Comparison of ENCODE assay signal across 8 mouse cellular contexts in genomic region chr7:19363881-19364280, GRCm38 (mm10). TPM values are rescaled to one million over a fixed set of nuclear protein-coding genes. Genes with fewer than 3 reads are reported as not detected.
A peak's percentile ranks its signal among the peaks of the same experiment; 100 is the strongest.
DNase-seq lines count a peak whose midpoint lies in the region; ATAC-seq and TF ChIP-seq lines count a peak whose summit lies in the region.

No protein-coding gene starts in this region.

- WGBS in intestine, postnatal 0 days, result 4% methylated on average over 18 of the region's 18 CpGs
- WGBS in lung, adult 2 months, result 8% methylated on average over 18 of the region's 18 CpGs

- peak overlapping the region; percentile 35 for H3K4me2 ChIP-seq in intestine, postnatal 0 days (replicated peaks; ENCODE audit: low read depth)

- TF ChIP-seq POLR2A in brain, embryonic 14.5 days (IDR thresholded peaks at IDR 0.05; ENCODE audit: borderline replicate concordance, extremely low read depth, insufficient read depth, insufficient read length, poor library complexity, severe bottlenecking), result no peak
- no peak for TF ChIP-seq POLR2A in lung, adult 2 months (IDR thresholded peaks at IDR 0.05; ENCODE audit: borderline replicate concordance, extremely low read depth, low read depth, low read length)

- peak; percentile 66 for TF ChIP-seq CTCF in brain, embryonic 14.5 days (IDR thresholded peaks at IDR 0.05; ENCODE audit: borderline replicate concordance, extremely low read depth, insufficient read depth, insufficient read length)
- peak; percentile 98 for TF ChIP-seq CTCF in intestine, postnatal 0 days (IDR thresholded peaks at IDR 0.05; ENCODE audit: low read depth)
- peak; percentile 70 for TF ChIP-seq CTCF in lung, adult 2 months (IDR thresholded peaks at IDR 0.05; ENCODE audit: insufficient read depth, low read length)

- H3K9ac ChIP-seq in intestine, postnatal 0 days (ENCODE audit: low read depth, low read length), result no peak overlapping the region

- H3K27ac ChIP-seq in intestine, postnatal 0 days (ENCODE audit: low read depth, low read length), result no peak overlapping the region

- no peak overlapping the region for H3K4me3 ChIP-seq in intestine, postnatal 0 days (ENCODE audit: low read depth, low read length)
- H3K4me3 ChIP-seq in lung, adult 2 months (replicated peaks; ENCODE audit: extremely low read depth, low read depth, low read length), result no peak overlapping the region

- peak; percentile 50 for DNase-seq in right cerebral cortex, postnatal 25 days
- DNase-seq in right cerebral cortex, postnatal 4 days, result no peak
- DNase-seq in brain, embryonic 14.5 days (ENCODE audit: low read depth), result peak; percentile 42
- DNase-seq in gastrocnemius, adult 8-10 months (ENCODE audit: low spot score in 2 of 2), result peak; percentile 61 to 77
- DNase-seq in lung, adult 2 months, result peak; percentile 81
- DNase-seq in spleen, postnatal 14 days (ENCODE audit: low spot score in 2 of 2), result peak; percentile 56 to 68
- DNase-seq in layer of hippocampus, postnatal 14 days (ENCODE audit: low spot score in 2 of 2), result no peak

- no peaks in the 10 kb centered on the region for H3K36me3 ChIP-seq in intestine, postnatal 0 days (ENCODE audit: control insufficient read depth, insufficient read depth)

- H3K27me3 ChIP-seq in intestine, postnatal 0 days (replicated peaks; ENCODE audit: control insufficient read depth, insufficient read depth, low read length), result no peaks in the 10 kb centered on the region

- H3K9me3 ChIP-seq in intestine, postnatal 0 days (ENCODE audit: control insufficient read depth), result no peaks in the 10 kb centered on the region

- 0 out of 2 replicates have a peak, but pooled peaks cover 9% of the 10 kb centered on the region for H3K4me1 ChIP-seq in intestine, postnatal 0 days (replicated peaks; ENCODE audit: control insufficient read depth, insufficient read depth, low read length)
- H3K4me1 ChIP-seq in lung, adult 2 months (ENCODE audit: control insufficient read depth, insufficient read depth, low read length), result peaks cover 2% of the 10 kb centered on the region; the same call in 1 of the 2 replicates

- peak; percentile 29; the same call in 1 of the 2 replicates for ATAC-seq in intestine, postnatal 0 days

RNA-seq across cellular contexts. Expression of gene Ppp1r13l, which starts 4.3 kb away (rescaled TPM):
- polyA plus RNA-seq in brain, embryonic 14.5 days (2012; rRNA removed), result 8.2 and 8.9 TPM in 2 replicates
- total RNA-seq in gastrocnemius, adult 8-10 months (2022), result 1 to 10 TPM; 2.8 to 6.3 (median 4.1) TPM
- 1.4 TPM in 2 replicates for polyA plus RNA-seq in intestine, postnatal 0 days (2015; fragmentation: Nextera tagmentation; extraction: Ambion mirVana)
- polyA plus RNA-seq in lung, adult 2 months (2012; rRNA removed), result 10.0 and 17.8 TPM in 2 replicates
- 1 to 10 TPM; 4.5 to 6.7 TPM for total RNA-seq in layer of hippocampus, postnatal 14 days (2021)

RNA-seq across cellular contexts. Expression of gene Cd3eap, which starts 4.6 kb away (rescaled TPM):
- 11.9 and 12.7 TPM in 2 replicates for polyA plus RNA-seq in brain, embryonic 14.5 days (2012; rRNA removed)
- total RNA-seq in gastrocnemius, adult 8-10 months (2022), result 10 to 100 TPM in 3 of 4 experiments, 1 to 10 TPM in 1; 8.9 to 13.9 (median 11.2) TPM
- polyA plus RNA-seq in intestine, postnatal 0 days (2015; fragmentation: Nextera tagmentation; extraction: Ambion mirVana), result 8.3 and 9.7 TPM in 2 replicates
- 4.6 and 5.2 TPM in 2 replicates for polyA plus RNA-seq in lung, adult 2 months (2012; rRNA removed)
- total RNA-seq in layer of hippocampus, postnatal 14 days (2021), result 10 to 100 TPM; 19.6 to 19.8 TPM

RNA-seq across cellular contexts. Expression of gene Ercc2, which starts 17.9 kb away (rescaled TPM):
- 81.7 and 106 TPM in 2 replicates for polyA plus RNA-seq in brain, embryonic 14.5 days (2012; rRNA removed)
- 10 to 100 TPM in 2 of 4 experiments, 1 to 10 TPM in 2; 7.5 to 14.9 (median 10.4) TPM for total RNA-seq in gastrocnemius, adult 8-10 months (2022)
- 6.2 and 8.7 TPM in 2 replicates for polyA plus RNA-seq in intestine, postnatal 0 days (2015; fragmentation: Nextera tagmentation; extraction: Ambion mirVana)
- polyA plus RNA-seq in lung, adult 2 months (2012; rRNA removed), result 43.3 and 44.6 TPM in 2 replicates
- 10 to 100 TPM; 28.2 to 34.7 TPM for total RNA-seq in layer of hippocampus, postnatal 14 days (2021)

RNA-seq across cellular contexts. Expression of gene Ercc1, which starts 19.3 kb away (rescaled TPM):
- 65.1 and 81.9 TPM in 2 replicates for polyA plus RNA-seq in brain, embryonic 14.5 days (2012; rRNA removed)
- total RNA-seq in gastrocnemius, adult 8-10 months (2022), result 10 to 100 TPM; 27.1 to 33.7 (median 28.7) TPM
- 22.1 and 27.1 TPM in 2 replicates for polyA plus RNA-seq in intestine, postnatal 0 days (2015; fragmentation: Nextera tagmentation; extraction: Ambion mirVana)
- polyA plus RNA-seq in lung, adult 2 months (2012; rRNA removed), result 38.7 and 46.6 TPM in 2 replicates
- 10 to 100 TPM; 38.3 to 44.7 TPM for total RNA-seq in layer of hippocampus, postnatal 14 days (2021)

RNA-seq across cellular contexts. Expression of gene Klc3, which starts 40.0 kb away (rescaled TPM):
- polyA plus RNA-seq in brain, embryonic 14.5 days (2012; rRNA removed), result 1.5 and 2.5 TPM in 2 replicates
- under 1 TPM in 3 of 4 experiments, not detected in 1; 0.21 to 0.40 (median 0.24) TPM for total RNA-seq in gastrocnemius, adult 8-10 months (2022)
- polyA plus RNA-seq in intestine, postnatal 0 days (2015; fragmentation: Nextera tagmentation; extraction: Ambion mirVana), result 1.6 TPM in 2 replicates
- 14.1 and 18.2 TPM in 2 replicates for polyA plus RNA-seq in lung, adult 2 months (2012; rRNA removed)
- 1 to 10 TPM; 3.5 to 4.1 TPM for total RNA-seq in layer of hippocampus, postnatal 14 days (2021)

Comparison
In these comparisons a context has a peak if more than half of its experiments do, and no peak if none do; other contexts are left out.
1. DNase-seq: peak in right cerebral cortex, postnatal 25 days (single experiment), brain, embryonic 14.5 days (single experiment), gastrocnemius, adult 8-10 months (2 of 2), lung, adult 2 months (single experiment) and spleen, postnatal 14 days (2 of 2); none in right cerebral cortex, postnatal 4 days (single experiment) and layer of hippocampus, postnatal 14 days (0 of 2).
2. Peak in every context shown above with its lines, with median percentiles within 50 percentile points of each other: CTCF ChIP-seq.